Mouse (Mus musculus) frontal cortex, postnatal 25 days (tissue): ENCODE results near the gene Pof1b.

Experiments used
- DNase-seq, 2 experiments: peaks; one replicate each; pipeline ENCODE4 v3.0.0; 2022; ENCODE audit warnings: low spot score in 2 of 2

Gene Pof1b

GRCm38 (mm10) chrX:112698508-112698907, at the start of gene Pof1b:
Gene Pof1b (minus strand): TSS chrX:112698651.
- no peak for DNase-seq

DNA sequence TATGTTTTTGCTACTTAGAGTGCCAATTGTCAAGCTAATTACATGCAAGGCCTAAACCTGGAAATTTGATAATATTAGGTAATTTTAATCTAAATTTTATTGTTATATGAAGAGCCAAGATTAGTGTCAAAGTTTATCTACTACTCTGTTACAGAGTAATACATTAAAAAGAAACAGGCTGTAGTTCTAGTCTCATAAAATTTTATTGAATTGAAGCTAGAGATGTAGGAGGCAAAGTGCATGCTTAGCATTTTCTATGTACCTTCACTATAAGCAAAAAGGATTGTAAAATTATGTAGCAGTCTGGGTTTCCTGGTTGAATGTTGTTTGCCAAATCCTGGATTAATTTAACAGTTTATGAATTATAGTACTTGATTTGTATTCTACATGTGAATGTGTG, 18.1 kb upstream of the Pof1b start:
- no peak for DNase-seq

DNA sequence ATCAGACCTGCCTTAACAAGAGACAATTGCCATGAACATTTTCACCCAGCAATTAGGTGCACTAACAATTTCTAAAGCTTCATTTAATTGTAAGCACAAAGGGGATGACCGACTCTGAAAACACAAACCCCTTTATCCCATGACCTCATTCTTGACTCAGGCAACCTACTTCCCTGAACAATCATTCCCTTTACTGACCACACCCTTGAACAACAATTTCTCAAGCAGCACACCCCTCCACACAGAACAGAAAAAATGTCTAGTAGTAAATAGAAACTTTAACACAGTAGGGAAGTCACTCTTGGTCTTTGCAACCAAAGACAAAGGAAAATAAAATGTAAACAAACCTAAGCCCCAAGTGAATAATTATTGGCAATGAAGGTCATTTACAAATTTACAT, 4.1 kb downstream of the Pof1b start:
- no peak for DNase-seq

- no peak for DNase-seq
These were observed 17.8 kb downstream of the Pof1b start for GRCm38 (mm10) chrX:112680605-112681004.

- no peak for DNase-seq
These were observed 22.9 kb downstream of the Pof1b start for GRCm38 (mm10) chrX:112675525-112675924.

DNA sequence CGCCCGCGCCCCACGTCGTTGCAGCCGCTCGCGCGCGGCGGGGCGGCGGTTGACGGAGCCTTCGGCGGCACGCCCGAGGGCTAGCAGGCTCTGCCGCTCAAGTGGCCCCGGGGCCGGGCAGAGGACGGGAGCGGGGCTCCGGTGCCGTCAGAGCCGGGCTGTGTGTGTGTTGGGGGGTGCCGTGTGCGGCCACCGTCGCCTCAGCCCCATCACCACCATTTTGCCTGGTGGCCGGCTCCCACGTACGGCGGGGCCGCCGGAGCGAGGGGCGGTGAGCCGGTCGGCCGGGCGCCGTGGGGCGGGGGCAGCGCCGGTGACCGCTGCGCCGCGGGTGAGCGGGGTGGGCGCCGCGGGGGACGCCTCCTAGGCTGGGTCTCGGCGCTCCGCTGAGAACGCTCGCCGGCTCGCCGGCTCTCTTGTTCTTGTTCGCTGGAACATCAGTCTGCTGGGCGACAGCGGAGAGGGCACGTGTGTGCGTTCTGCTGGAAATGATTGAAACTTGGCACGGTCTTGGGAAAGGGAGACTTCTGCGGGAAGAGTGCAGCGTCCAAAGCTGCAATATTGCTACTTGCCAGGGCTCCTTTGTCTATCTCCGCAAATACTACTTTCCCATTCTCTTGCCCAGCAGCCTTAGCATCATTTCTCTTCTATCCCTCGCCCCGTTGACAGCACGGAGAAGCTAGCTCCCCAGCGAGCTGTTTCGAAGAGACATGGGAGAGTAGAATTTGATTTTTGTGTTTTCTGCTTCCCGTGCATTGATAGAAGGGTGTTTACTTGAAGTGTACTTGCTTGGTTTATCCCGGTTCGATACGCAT, 96.9 kb downstream of the Pof1b start:
- DNase-seq = peak; percentile 5 to 8

- peak; percentile 24 to 37 for DNase-seq
These were observed 97.7 kb downstream of the Pof1b start, which contains the start of gene Zfp711 for GRCm38 (mm10) chrX:112600511-112601305. Gene Zfp711 (plus strand): TSS chrX:112600526.
